Mouse (Mus musculus) limb, embryonic 14.5 days (tissue): Measurements from ENCODE around the gene Cpsf4. TPM values are rescaled to one million over a fixed set of nuclear protein-coding genes. Genes with fewer than 3 reads are reported as not detected.
A peak's percentile ranks its signal among the peaks of the same experiment; 100 is the strongest.

Source experiments
- ATAC-seq: fragments of 200-750 bp; cut with Nextera tagmentation; 2 replicates; pipeline ENCODE4 v1.8.0; 2017; ENCODE audit warnings: low read depth, moderate number of reproducible peaks, moderate TSS enrichment; ENCODE audit not compliant: low FRiP score
- DNase-seq: peaks from one replicate; pipeline ENCODE4 v3.0.0-alpha.2; 2015; ENCODE audit warnings: low spot score
- H3K27ac ChIP-seq: fragments of 300-500 bp; sonication (generic); replicated peaks from 2 replicates; pipeline ENCODE4 v1.5.1; 2014; ENCODE audit warnings: low read depth, mild to moderate bottlenecking, low read length, moderate library complexity, mixed read lengths
- H3K27me3 ChIP-seq: fragments of 300-500 bp; sonication (generic); 2 replicates; pipeline ENCODE4 v1.6.1; 2014; ENCODE audit warnings: low read length, mixed read lengths; ENCODE audit not compliant: control insufficient read depth, insufficient read depth
- H3K36me3 ChIP-seq: fragments of 300-500 bp; sonication (generic); 2 replicates; pipeline ENCODE4 v1.6.1; 2014; ENCODE audit warnings: mild to moderate bottlenecking, low read length, moderate library complexity, mixed read lengths; ENCODE audit not compliant: control insufficient read depth, insufficient read depth
- H3K4me1 ChIP-seq: fragments of 300-500 bp; sonication (generic); 2 replicates; pipeline ENCODE4 v1.6.1; 2014; ENCODE audit warnings: antibody characterized with exemption, low read length, mixed read lengths; ENCODE audit not compliant: control insufficient read depth, insufficient read depth
- H3K4me2 ChIP-seq: fragments of 300-500 bp; sonication (generic); replicated peaks from 2 replicates; pipeline ENCODE4 v1.6.1; 2014; ENCODE audit warnings: low read depth, mild to moderate bottlenecking, low read length, moderate library complexity; ENCODE audit not compliant: severe bottlenecking
- H3K4me3 ChIP-seq: fragments of 300-500 bp; sonication (generic); replicated peaks from 2 replicates; pipeline ENCODE4 v1.5.1; 2014; ENCODE audit warnings: low read length
- H3K9ac ChIP-seq: fragments of 300-500 bp; sonication (generic); 2 replicates; pipeline ENCODE4 v1.6.1; 2014; ENCODE audit warnings: mild to moderate bottlenecking, low read depth, low read length, moderate library complexity; ENCODE audit not compliant: severe bottlenecking
- H3K9me3 ChIP-seq: fragments of 300-500 bp; sonication (generic); 2 replicates; pipeline ENCODE4 v1.6.1; 2016; ENCODE audit warnings: low read length; ENCODE audit not compliant: control insufficient read depth
- POLR2A ChIP-seq: fragments of 200-500 bp; IDR thresholded peaks from 2 replicates; pipeline ENCODE4 v1.8.0; 2012; ENCODE audit warnings: inconsistent platforms, mild to moderate bottlenecking, moderate library complexity, borderline replicate concordance; ENCODE audit not compliant: insufficient read depth, insufficient read length; ENCODE audit errors: extremely low read depth
- WGBS: fragments of 180-500 bp; shearing (Covaris S2); extraction: QIAGEN DNeasy Blood & Tissue Kit; methylation state at CpG from one replicate; pipeline ENCODE4 v1.1.7; 2014; 5-methylcytosine and 5-hydroxymethylcytosine counted together
- polyA plus RNA-seq, 2 experiments: library from polyadenylated mRNA; depleted of rRNA in 1 of 2; stranded (reverse) in 1 of 2; unstranded in 1 of 2; fragments of >200 nt; fragmentation: Nextera tagmentation in 1 of 2; extraction: Ambion mirVana in 1 of 2; gene quantifications; 2 replicates each; pipeline versions ENCODE4 v1.2.1 to v1.2.3; 2012 to 2014

Gene Cpsf4
- polyA plus RNA-seq, 2 experiments = 25.2 to 56.7 TPM

DNA sequence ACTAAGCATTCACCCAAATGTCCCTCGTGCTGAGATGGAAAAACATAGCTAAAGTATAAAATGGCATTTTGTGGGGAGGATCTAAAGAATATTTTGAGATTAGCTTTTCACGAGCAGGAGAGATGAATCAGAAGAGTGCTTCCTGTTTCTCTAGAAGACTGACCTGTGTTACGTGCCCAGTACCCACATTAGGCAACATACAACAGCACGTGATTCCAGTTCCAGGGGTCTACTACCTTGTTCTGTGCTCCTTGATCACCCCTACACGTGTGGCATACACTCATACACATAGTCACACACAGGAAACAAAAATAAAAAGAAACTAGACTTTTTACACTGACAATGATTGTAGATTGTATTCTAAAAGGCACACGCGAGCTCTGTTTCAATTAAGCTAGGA, 33.4 kb downstream of the Cpsf4 start:
- 0 out of 2 replicates have a peak overlapping the region, but pooled peaks have one; percentile 95 for H3K4me2 ChIP-seq
- WGBS = 80% methylated on average over 7 of the region's 7 CpGs
- peaks cover 9% of the 10 kb centered on the region for H3K4me1 ChIP-seq
- H3K9ac ChIP-seq = no peak overlapping the region
- no peaks in the 10 kb centered on the region for H3K27me3 ChIP-seq
- H3K27ac ChIP-seq = no peak overlapping the region
- H3K9me3 ChIP-seq = no peaks in the 10 kb centered on the region
- DNase-seq = no peak
- peaks cover 17% of the 10 kb centered on the region for H3K36me3 ChIP-seq
- peak overlapping the region; percentile 60; the same call in 1 of the 2 replicates for H3K4me3 ChIP-seq
- TF ChIP-seq POLR2A = no peak
- no peak for ATAC-seq

GRCm38 (mm10) chr5:145201321-145201991, 34.4 kb downstream of the Cpsf4 start, which contains the start of gene Zkscan14:
TSS of gene Zkscan14 (minus strand) at chr5:145201868.
- TF ChIP-seq POLR2A = no peak

DNA sequence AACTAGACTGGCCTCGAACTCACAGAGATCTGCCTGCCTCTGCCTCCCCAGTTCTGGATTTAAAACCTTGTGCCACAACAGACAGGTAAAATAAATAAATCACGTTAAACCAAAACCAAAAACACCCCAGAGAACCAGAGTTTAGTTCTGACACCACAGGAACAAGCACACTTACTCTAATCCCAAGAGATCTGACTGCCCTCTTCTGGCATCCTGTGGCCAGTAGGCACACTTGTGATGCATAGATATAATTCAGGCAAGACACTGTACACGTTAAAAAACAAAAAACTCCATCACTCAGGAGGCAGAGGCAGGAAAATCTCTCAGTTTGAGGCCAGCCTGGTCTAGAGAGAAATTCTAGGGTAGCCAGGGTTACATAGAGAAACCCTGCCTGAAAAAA, 35.4 kb downstream of the Cpsf4 start:
- H3K9me3 ChIP-seq = no peaks in the 10 kb centered on the region
- 50% methylated on average over 3 of the region's 3 CpGs for WGBS
- ATAC-seq (no peak), DNase-seq (no peak)
- H3K36me3 ChIP-seq = peaks cover 9% of the 10 kb centered on the region
- H3K9ac ChIP-seq = no peak overlapping the region
- H3K27me3 ChIP-seq = no peaks in the 10 kb centered on the region
- no peak overlapping the region for H3K4me3 ChIP-seq
- peaks cover 14% of the 10 kb centered on the region for H3K4me1 ChIP-seq
- no peak overlapping the region for H3K27ac ChIP-seq
- TF ChIP-seq POLR2A = no peak
- H3K4me2 ChIP-seq = no peak overlapping the region

More at GRCm38 (mm10) chr5:145201321-145201991, 34.4 kb downstream of the Cpsf4 start, which contains the start of gene Zkscan14:
- H3K27me3 ChIP-seq = no peaks in the 10 kb centered on the region
- H3K9me3 ChIP-seq = no peaks in the 10 kb centered on the region
- WGBS = 2% methylated on average over 37 of the region's 37 CpGs
- H3K4me1 ChIP-seq = peaks cover 14% of the 10 kb centered on the region
- DNase-seq = peak; percentile 91
- ATAC-seq = 0 out of 2 replicates have a peak, but pooled peaks have one; percentile 7
- H3K4me3 ChIP-seq = peak within 1 kb of the TSS; percentile 60
- peak within 1 kb of the TSS; percentile 95 for H3K4me2 ChIP-seq
- H3K9ac ChIP-seq = peak within 1 kb of the TSS; percentile 64
- peaks cover 6% of the 10 kb centered on the region; the same call in 1 of the 2 replicates for H3K36me3 ChIP-seq
- H3K27ac ChIP-seq = peak within 1 kb of the TSS; percentile 44; the same call in 1 of the 2 replicates

GRCm38 (mm10) chr5:145203936-145204691, 37.1 kb downstream of the Cpsf4 start, which contains the start of gene Zkscan5:
TSS of gene Zkscan5 (plus strand) at chr5:145204562.
- Histone ChIP-seq H3K27ac (peak within 1 kb of the TSS; percentile 71), H3K4me2 (peak within 1 kb of the TSS; percentile 48), H3K4me1 (peaks cover 14% of the 10 kb centered on the region), H3K27me3 (no peaks in the 10 kb centered on the region), H3K36me3 (peaks cover 16% of the 10 kb centered on the region), H3K4me3 (peak within 1 kb of the TSS; percentile 52), H3K9me3 (no peaks in the 10 kb centered on the region), H3K9ac (peak within 1 kb of the TSS; percentile 66)
- WGBS = 0% methylated on average over 22 of the region's 22 CpGs
- ATAC-seq (peak; percentile 97), DNase-seq (peak; percentile 99)
- TF ChIP-seq POLR2A = peak; percentile 68; the same call in 1 of the 2 replicates

- 14% methylated on average over 9 of the region's 9 CpGs for WGBS
- H3K27ac ChIP-seq = no peak overlapping the region
- peak overlapping the region; percentile 48 for H3K4me2 ChIP-seq
- H3K4me1 ChIP-seq = peaks cover 14% of the 10 kb centered on the region
- no peaks in the 10 kb centered on the region for H3K9me3 ChIP-seq
- H3K4me3 ChIP-seq = peak overlapping the region; percentile 52
- ATAC-seq (no peak), DNase-seq (peak; percentile 12)
- H3K9ac ChIP-seq = peak overlapping the region; percentile 66
- no peaks in the 10 kb centered on the region for H3K27me3 ChIP-seq
- peaks cover 23% of the 10 kb centered on the region for H3K36me3 ChIP-seq
- no peak for TF ChIP-seq POLR2A
These were observed 38.0 kb downstream of the Cpsf4 start for GRCm38 (mm10) chr5:145205041-145205440.
